In genomic region chr2:19344636-19345413, GRCm38 (mm10) we compare ENCODE assay signal across 8 mouse cellular contexts. TPM values are rescaled to one million over a fixed set of nuclear protein-coding genes. Genes with fewer than 3 reads are reported as not detected.
A peak's percentile ranks its signal among the peaks of the same experiment; 100 is the strongest.
DNase-seq lines count a peak whose midpoint lies in the region; ATAC-seq and TF ChIP-seq lines count a peak whose summit lies in the region.

No protein-coding gene starts in this region.

- intact Hi-C loops in left cerebral cortex, adult 2 months (cut with DNase I) = loop anchor here (2.0 to 10.0 kb wide), 8 partner anchors 68 to 1320 kb away; partner anchors contain the start of genes 4930426L09Rik, Bmi1 and Pip4k2a

- ATAC-seq in common myeloid progenitor, adult 5-6 weeks (replicated peaks; ENCODE audit: low read depth, poor library complexity, severe bottlenecking) = peak; percentile 86
- ATAC-seq in megakaryocyte, adult 5-6 weeks (ENCODE audit: poor library complexity, severe bottlenecking) = peak; percentile 89

- DNase-seq in WW6 (ENCODE audit: low read depth, low spot score) = peak; percentile 52
- peak; percentile 86 for DNase-seq in gastrocnemius, postnatal 10 days
- DNase-seq in hindlimb bud, embryonic 11.5 days (ENCODE audit: extremely low spot score, low read depth, low spot score) = peak; percentile 80
- DNase-seq in left cerebral cortex, adult 2 months (ENCODE audit: extremely low spot score in 1 of 2, low spot score in 2 of 2) = peak; percentile 87 to 90
- DNase-seq in right cerebral cortex, adult 18-20 months = peak; percentile 91
- DNase-seq in urinary bladder, adult 2 months (ENCODE audit: low spot score) = peak; percentile 53

- peak; percentile 86 for TF ChIP-seq CTCF in left cerebral cortex, adult 2 months (IDR thresholded peaks at IDR 0.05)

- peak overlapping the region; percentile 45 for H3K4me3 ChIP-seq in left cerebral cortex, adult 2 months

- peak overlapping the region; percentile 86 for H3K27ac ChIP-seq in left cerebral cortex, adult 2 months

RNA-seq across cellular contexts. Expression of gene Msrb2, which starts 26.4 kb away (rescaled TPM):
- total RNA-seq in common myeloid progenitor, adult 5-6 weeks (2017) = 13.6 and 20.0 TPM in 2 replicates
- 1 to 10 TPM; 6.1 to 7.5 TPM for total RNA-seq in gastrocnemius, postnatal 10 days (2021)
- 10 to 100 TPM; 20.6 to 22.8 TPM for total RNA-seq in left cerebral cortex, adult 2 months (2021)
- 8.8 and 15.1 TPM in 2 replicates for total RNA-seq in megakaryocyte, adult 5-6 weeks (2015)
- 7.0 and 13.2 TPM in 2 replicates for total RNA-seq in megakaryocyte, adult 5-6 weeks (2017)
- 26.1 and 31.7 TPM in 2 replicates for polyA plus RNA-seq in urinary bladder, adult 2 months (2012; rRNA removed)

Comparison
In these comparisons a context has a peak if more than half of its experiments do, and no peak if none do; other contexts are left out.
1. Peak in every context shown above with its lines: DNase-seq, ATAC-seq, H3K4me3 ChIP-seq and H3K27ac ChIP-seq.